Mouse (Mus musculus): ENCODE results near the gene Fcho1. TPM values are rescaled to one million over a fixed set of nuclear protein-coding genes. Genes with fewer than 3 reads are reported as not detected.

Fcho1 gene
- polyA plus RNA-seq, 1 experiment from 2014 or later: 5.5 TPM

DNA sequence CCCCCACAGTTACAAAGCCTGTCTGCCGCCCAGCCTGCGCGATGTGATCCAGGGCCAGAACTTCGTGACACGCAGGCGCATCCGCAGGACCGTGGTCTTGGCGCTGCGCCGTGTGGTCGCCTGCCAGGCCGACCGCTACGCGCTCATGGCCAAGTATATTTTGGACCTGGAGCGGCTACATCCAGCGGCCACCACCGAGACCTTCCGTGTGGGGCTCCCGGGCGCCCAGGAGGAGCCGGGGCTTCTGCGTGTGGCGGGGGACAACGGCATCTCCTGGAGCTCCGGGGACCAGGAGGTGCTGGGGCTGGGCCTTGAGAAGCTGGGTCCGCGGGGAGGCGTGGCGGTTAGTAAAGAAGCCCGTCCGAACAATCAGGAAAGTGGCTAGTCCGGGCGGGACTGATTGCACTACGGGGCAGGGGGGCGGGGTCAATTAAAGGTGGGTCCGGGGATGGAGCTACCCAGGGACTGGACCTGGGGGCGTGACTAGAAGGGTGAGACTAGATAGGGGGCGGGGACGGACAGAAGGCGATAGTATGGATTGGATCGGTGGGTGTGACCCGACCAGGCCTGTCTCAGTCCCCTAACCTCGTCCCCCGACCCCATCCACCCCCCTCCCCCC is 45.9 kb downstream of the Fcho1 start:
- Histone ChIP-seq H3K27me3 (peaks cover 93% of the 10 kb centered on the region), H3K36me3 (no peaks in the 10 kb centered on the region), H3K4me2 (peak overlapping the region; percentile 56), H3K4me1 (peaks cover 29% of the 10 kb centered on the region), H3K9ac (peak overlapping the region; percentile 44), H3K9me3 (no peaks in the 10 kb centered on the region), H3K4me3 (peak overlapping the region; percentile 31), H3K27ac (no peak overlapping the region)
- 2% methylated on average over 46 of the region's 46 CpGs for WGBS
- ATAC-seq (ENCODE audit: insufficient number of reproducible peaks, insufficient read depth, low FRiP score, low TSS enrichment, low read depth): no peak

- peaks cover 29% of the 10 kb centered on the region for H3K4me1 ChIP-seq
- H3K9ac ChIP-seq: peak overlapping the region; percentile 44
- no peaks in the 10 kb centered on the region for H3K36me3 ChIP-seq
- peaks cover 88% of the 10 kb centered on the region for H3K27me3 ChIP-seq
- peak overlapping the region; percentile 56 for H3K4me2 ChIP-seq
- peak overlapping the region; percentile 31 for H3K4me3 ChIP-seq
- 14% methylated on average over 16 of the region's 16 CpGs for WGBS
- H3K27ac ChIP-seq: no peak overlapping the region
- no peaks in the 10 kb centered on the region for H3K9me3 ChIP-seq
- no peak for ATAC-seq (ENCODE audit: insufficient number of reproducible peaks, insufficient read depth, low FRiP score, low TSS enrichment, low read depth)
Observed at GRCm38 (mm10) chr8:71679116-71679515, 46.4 kb downstream of the Fcho1 start.

GRCm38 (mm10) chr8:71678216-71678615 is 47.3 kb downstream of the Fcho1 start:
- Histone ChIP-seq H3K27me3 (peaks cover 79% of the 10 kb centered on the region), H3K9me3 (no peaks in the 10 kb centered on the region), H3K27ac (no peak overlapping the region), H3K4me3 (no peak overlapping the region), H3K36me3 (no peaks in the 10 kb centered on the region), H3K9ac (no peak overlapping the region), H3K4me1 (peaks cover 29% of the 10 kb centered on the region), H3K4me2 (no peak overlapping the region)
- WGBS: 61% methylated on average over 4 of the region's 4 CpGs
- no peak for ATAC-seq (ENCODE audit: insufficient number of reproducible peaks, insufficient read depth, low FRiP score, low TSS enrichment, low read depth)

DNA sequence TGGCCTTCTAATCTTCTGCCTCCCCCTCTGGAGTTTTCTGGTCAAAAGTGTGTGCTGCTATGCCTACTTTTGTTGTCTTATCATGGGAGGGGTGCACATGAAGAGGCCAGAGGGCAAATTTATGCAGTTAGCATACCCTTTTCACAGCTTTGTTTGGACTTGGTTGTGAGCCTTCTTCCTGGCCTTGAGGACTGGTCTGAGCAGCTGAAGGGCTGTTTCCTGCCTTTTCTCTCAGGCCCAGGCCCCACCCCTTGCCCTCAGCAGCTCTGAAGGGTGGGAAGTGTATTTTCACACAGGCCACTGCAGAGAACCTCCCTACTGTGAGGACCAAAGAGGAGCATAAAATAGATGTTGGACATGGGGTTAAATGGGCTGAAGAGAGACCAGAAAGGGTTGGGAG is 48.0 kb downstream of the Fcho1 start:
- no peak for ATAC-seq (ENCODE audit: insufficient number of reproducible peaks, insufficient read depth, low FRiP score, low TSS enrichment, low read depth)
- H3K9ac ChIP-seq: no peak overlapping the region
- H3K4me1 ChIP-seq: peaks cover 29% of the 10 kb centered on the region
- H3K27ac ChIP-seq: no peak overlapping the region
- no peak overlapping the region for H3K4me3 ChIP-seq
- no peaks in the 10 kb centered on the region for H3K9me3 ChIP-seq
- H3K27me3 ChIP-seq: peaks cover 72% of the 10 kb centered on the region
- no peaks in the 10 kb centered on the region for H3K36me3 ChIP-seq
- no peak overlapping the region for H3K4me2 ChIP-seq

DNA sequence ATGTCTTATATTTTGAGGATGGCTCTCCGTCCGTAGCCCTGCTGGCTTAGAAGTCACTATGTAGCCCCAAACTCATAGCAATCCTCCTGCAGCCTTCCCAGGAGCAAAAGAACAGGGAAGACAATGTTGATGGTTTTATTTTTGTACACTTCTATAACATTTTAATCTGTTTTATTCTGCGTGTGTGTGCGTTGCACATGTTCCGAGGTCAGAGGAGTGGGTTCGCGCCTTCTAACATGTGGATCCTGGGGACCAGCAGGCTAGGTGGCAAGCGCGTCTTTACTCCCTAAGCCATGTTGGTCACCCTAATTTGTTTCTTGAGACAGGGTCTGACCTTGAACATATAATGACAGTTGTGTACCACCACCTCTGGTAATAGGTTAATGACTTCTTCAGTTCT is 48.7 kb downstream of the Fcho1 start:
- Histone ChIP-seq H3K27me3 (peaks cover 65% of the 10 kb centered on the region), H3K4me1 (peaks cover 29% of the 10 kb centered on the region), H3K9me3 (no peaks in the 10 kb centered on the region), H3K4me2 (peak overlapping the region; percentile 88), H3K27ac (no peak overlapping the region), H3K36me3 (no peaks in the 10 kb centered on the region), H3K4me3 (peak overlapping the region; percentile 68), H3K9ac (peak overlapping the region; percentile 77; the same call in 1 of the 2 replicates)
- WGBS: 52% methylated on average over 9 of the region's 9 CpGs
- no peak for ATAC-seq (ENCODE audit: insufficient number of reproducible peaks, insufficient read depth, low FRiP score, low TSS enrichment, low read depth)

DNA sequence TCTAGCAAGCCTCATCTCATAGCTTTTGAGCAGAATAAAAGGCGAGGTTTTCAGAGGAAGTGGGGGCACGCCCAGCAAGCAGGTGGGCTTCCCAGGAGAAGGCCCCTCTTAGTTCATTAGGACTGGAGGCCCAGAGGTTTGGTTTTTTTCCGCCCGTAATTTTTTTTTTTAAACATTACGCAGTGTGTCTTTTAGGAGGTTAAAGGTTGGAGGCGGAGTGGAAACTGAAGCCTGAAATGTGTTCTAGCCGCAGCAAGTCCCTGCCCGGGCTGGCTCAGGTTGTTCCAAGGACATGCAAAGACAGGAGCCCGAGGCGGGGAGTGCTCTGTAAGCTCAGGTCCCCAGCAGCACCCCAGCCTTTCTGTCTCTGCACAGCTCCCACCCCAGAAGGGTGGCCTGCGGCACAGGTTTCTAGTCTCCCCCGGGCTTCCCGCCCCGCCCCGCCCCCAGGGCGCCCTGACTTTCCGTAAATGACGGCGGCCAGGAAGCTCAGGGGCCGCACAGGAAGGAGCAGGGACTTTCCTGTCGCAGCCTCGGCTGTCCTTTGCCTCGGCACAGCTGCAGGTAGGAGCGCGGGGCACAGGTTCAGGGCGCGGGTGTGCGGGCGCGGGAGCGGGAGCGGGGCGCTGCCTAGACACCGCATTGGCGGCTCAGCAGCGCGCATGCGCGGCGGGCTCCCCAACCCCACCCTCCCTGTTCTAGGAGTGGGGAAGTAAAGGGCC is 49.3 kb downstream of the Fcho1 start, which contains the start of gene Jak3:
Jak3 (plus strand) TSS at position 277 of the 722 bp plus-strand sequence.
- Histone ChIP-seq H3K27ac (peak within 1 kb of the TSS; percentile 53; the same call in 1 of the 2 replicates), H3K4me2 (peak within 1 kb of the TSS; percentile 88), H3K4me3 (peak within 1 kb of the TSS; percentile 68), H3K27me3 (peaks cover 62% of the 10 kb centered on the region), H3K9ac (peak within 1 kb of the TSS; percentile 77), H3K4me1 (peaks cover 27% of the 10 kb centered on the region), H3K36me3 (no peaks in the 10 kb centered on the region), H3K9me3 (no peaks in the 10 kb centered on the region)
- 3% methylated on average over 38 of the region's 40 CpGs for WGBS
- ATAC-seq (ENCODE audit: insufficient number of reproducible peaks, insufficient read depth, low FRiP score, low TSS enrichment, low read depth): 0 out of 2 replicates have a peak, but pooled peaks have one; percentile 28

- peak overlapping the region; percentile 68 for H3K4me3 ChIP-seq
- 0 out of 2 replicates have a peak overlapping the region, but pooled peaks have one; percentile 53 for H3K27ac ChIP-seq
- H3K4me1 ChIP-seq: peaks cover 29% of the 10 kb centered on the region
- ATAC-seq (ENCODE audit: insufficient number of reproducible peaks, insufficient read depth, low FRiP score, low TSS enrichment, low read depth): no peak
- H3K36me3 ChIP-seq: no peaks in the 10 kb centered on the region
- H3K4me2 ChIP-seq: peak overlapping the region; percentile 88
- peaks cover 60% of the 10 kb centered on the region for H3K27me3 ChIP-seq
- 24% methylated on average over 9 of the region's 9 CpGs for WGBS
- H3K9me3 ChIP-seq: no peaks in the 10 kb centered on the region
- H3K9ac ChIP-seq: peak overlapping the region; percentile 77; the same call in 1 of the 2 replicates
Observed at GRCm38 (mm10) chr8:71675456-71676019, 50.0 kb downstream of the Fcho1 start.

DNA sequence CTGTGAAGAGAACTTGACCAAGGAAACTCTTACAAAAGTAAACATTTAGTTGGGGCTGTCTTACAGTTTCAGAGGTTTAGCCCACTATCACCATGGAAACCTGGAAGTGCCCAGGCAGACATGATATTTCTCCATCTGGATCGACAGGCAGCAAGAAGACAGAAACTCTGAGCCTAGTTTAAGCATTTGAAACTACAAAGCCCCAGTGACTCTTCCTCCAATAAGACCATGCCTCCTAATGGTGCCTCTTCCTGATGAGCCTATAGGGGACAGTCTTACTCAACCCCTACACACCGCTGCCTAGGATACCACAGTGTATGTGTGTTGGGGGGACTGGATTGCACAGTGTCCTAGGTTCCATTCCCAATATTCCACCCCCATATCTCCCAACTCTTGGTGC is 51.4 kb downstream of the Fcho1 start:
- H3K36me3 ChIP-seq: no peaks in the 10 kb centered on the region
- no peaks in the 10 kb centered on the region for H3K9me3 ChIP-seq
- ATAC-seq (ENCODE audit: insufficient number of reproducible peaks, insufficient read depth, low FRiP score, low TSS enrichment, low read depth): no peak
- H3K4me2 ChIP-seq: no peak overlapping the region
- H3K4me3 ChIP-seq: no peak overlapping the region
- H3K9ac ChIP-seq: no peak overlapping the region
- peaks cover 25% of the 10 kb centered on the region for H3K4me1 ChIP-seq
- 71% methylated on average over 2 of the region's 2 CpGs for WGBS
- H3K27me3 ChIP-seq: peaks cover 56% of the 10 kb centered on the region
- no peak overlapping the region for H3K27ac ChIP-seq

DNA sequence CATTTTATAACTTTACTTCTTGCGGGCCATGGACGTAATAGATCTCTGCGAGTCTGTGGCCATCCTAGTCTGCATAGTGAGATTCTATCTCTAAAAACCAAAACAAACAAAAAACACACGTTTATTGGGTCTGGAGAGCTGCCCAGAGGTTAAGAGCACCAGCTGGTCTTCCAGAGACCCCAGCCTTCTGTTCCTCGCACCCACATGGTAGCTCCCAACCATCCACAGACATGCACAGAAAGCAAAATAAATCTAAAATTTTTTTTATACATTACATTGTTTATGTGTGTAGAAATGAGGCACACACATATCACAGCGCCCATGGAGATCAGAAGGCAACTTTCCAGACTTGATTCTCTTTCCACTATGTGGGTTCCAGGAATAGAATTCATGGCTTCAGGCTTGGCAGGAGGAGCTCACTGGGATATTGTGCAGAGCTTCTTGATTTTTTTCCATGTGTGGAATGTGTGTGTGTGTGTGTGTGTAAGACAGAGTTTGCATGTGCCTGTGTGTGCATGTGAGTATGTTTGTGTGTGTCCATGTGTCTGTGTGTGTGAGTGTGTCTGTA is 53.3 kb downstream of the Fcho1 start:
- no peak for ATAC-seq (ENCODE audit: insufficient number of reproducible peaks, insufficient read depth, low FRiP score, low TSS enrichment, low read depth)
- Histone ChIP-seq H3K9me3 (no peaks in the 10 kb centered on the region), H3K27me3 (peaks cover 56% of the 10 kb centered on the region), H3K4me2 (peak overlapping the region; percentile 98), H3K4me3 (peak overlapping the region; percentile 55), H3K27ac (no peak overlapping the region), H3K9ac (peak overlapping the region; percentile 64), H3K36me3 (no peaks in the 10 kb centered on the region), H3K4me1 (peaks cover 32% of the 10 kb centered on the region)
- WGBS: 53% methylated on average over 6 of the region's 6 CpGs

DNA sequence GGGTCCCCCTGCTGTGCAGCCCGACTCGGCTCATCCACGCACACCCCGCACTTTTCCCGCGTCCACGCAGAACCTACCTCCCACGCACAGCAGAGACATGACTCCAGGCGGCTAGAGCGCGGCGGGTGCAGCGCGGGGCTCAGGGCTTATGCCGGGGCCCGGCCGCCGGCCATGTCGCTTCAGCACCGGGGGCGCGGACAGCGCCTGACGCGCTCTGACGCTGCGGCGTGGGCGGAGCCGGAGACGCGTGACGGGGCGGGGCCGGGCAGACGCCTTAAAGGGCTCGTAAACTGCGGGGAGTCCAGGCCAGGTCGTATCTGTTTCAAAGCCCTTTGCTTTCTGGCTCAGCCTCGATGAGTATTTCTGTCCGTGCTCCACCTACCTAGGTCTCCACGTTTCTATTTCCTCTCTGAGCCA is 54.0 kb downstream of the Fcho1 start, which contains the start of gene Unc13a:
Unc13a (minus strand) TSS at position 209 of the 417 bp plus-strand sequence.
- Histone ChIP-seq H3K9me3 (no peaks in the 10 kb centered on the region), H3K36me3 (no peaks in the 10 kb centered on the region), H3K27me3 (peaks cover 57% of the 10 kb centered on the region), H3K27ac (no peak within 1 kb of the TSS), H3K9ac (peak within 1 kb of the TSS; percentile 64), H3K4me1 (peaks cover 28% of the 10 kb centered on the region), H3K4me3 (peak within 1 kb of the TSS; percentile 55), H3K4me2 (peak within 1 kb of the TSS; percentile 98)
- ATAC-seq (ENCODE audit: insufficient number of reproducible peaks, insufficient read depth, low FRiP score, low TSS enrichment, low read depth): peak; percentile 52
- under 1% methylated on average over 42 of the region's 42 CpGs for WGBS
